Mouse (Mus musculus) MEL (cell line): ENCODE measurements around the gene Olfr1445.

Experiments used
- CHD2 ChIP-seq: IDR thresholded peaks from 2 replicates; pipeline ENCODE4 v1.6.1; 2011; ENCODE audit warnings: low read length, improper control_type of control experiment
- CTCF ChIP-seq, 3 experiments: IDR thresholded peaks in 2 of 3; conservative IDR thresholded peaks in 1 of 3; 2 replicates each; pipeline ENCODE4 v1.5.1; 2011 to 2012; ENCODE audit warnings: low read length in 3 of 3, low read depth in 2 of 3, mild to moderate bottlenecking in 2 of 3, improper control_type of control experiment in 1 of 3, inconsistent platforms in 1 of 3, mixed read lengths in 1 of 3, moderate library complexity in 1 of 3; ENCODE audit not compliant: control insufficient read depth in 1 of 3, insufficient read depth in 1 of 3, poor library complexity in 1 of 3, severe bottlenecking in 1 of 3
- EP300 ChIP-seq, 2 experiments: IDR thresholded peaks; 2 replicates each; pipeline ENCODE4 v1.6.1; 2011; ENCODE audit warnings: improper control_type of control experiment in 2 of 2, low read length in 2 of 2, low read depth in 1 of 2, mild to moderate bottlenecking in 1 of 2
- MAZ ChIP-seq: IDR thresholded peaks from 2 replicates; pipeline ENCODE4 v1.6.1; 2012; ENCODE audit warnings: low read depth, mild to moderate bottlenecking, inconsistent platforms, low read length, improper control_type of control experiment
- POLR2AphosphoS5 ChIP-seq: IDR thresholded peaks from 2 replicates; pipeline ENCODE4 v1.6.1; 2012; ENCODE audit warnings: low read depth, borderline replicate concordance, mild to moderate bottlenecking, inconsistent platforms, low read length, moderate library complexity, mixed read lengths
- SIN3A ChIP-seq: IDR thresholded peaks from 2 replicates; pipeline ENCODE4 v1.6.1; 2012; ENCODE audit warnings: low read length, improper control_type of control experiment, inconsistent platforms
- USF1 ChIP-seq: IDR thresholded peaks from 2 replicates; pipeline ENCODE4 v1.6.1; 2014; ENCODE audit warnings: low read depth, mild to moderate bottlenecking, inconsistent platforms, low read length, improper control_type of control experiment, moderate library complexity
- ZNF384 ChIP-seq: IDR thresholded peaks from 2 replicates; pipeline ENCODE4 v1.6.1; 2012; ENCODE audit warnings: low read depth, mild to moderate bottlenecking, inconsistent platforms, low read length, improper control_type of control experiment

GRCm38 (mm10) chr19:12893424-12893823 lies 9.8 kb downstream of the Olfr1445 start, which contains the start of gene Olfr1446:
- TF ChIP-seq CTCF (IDR thresholded peaks at IDR 0.05 in 2 of 3, conservative IDR thresholded peaks at IDR 0.05 in 1 of 3; ENCODE audit: control insufficient read depth in 1 of 3, insufficient read depth in 1 of 3, low read depth in 2 of 3, low read length in 3 of 3, poor library complexity in 1 of 3, severe bottlenecking in 1 of 3), result no peak
- no peak for TF ChIP-seq MAZ
- TF ChIP-seq USF1, result no peak
- no peak for TF ChIP-seq ZNF384
- TF ChIP-seq SIN3A, result no peak
- TF ChIP-seq CHD2, result no peak
- TF ChIP-seq POLR2AphosphoS5, result no peak
- TF ChIP-seq EP300 (IDR thresholded peaks at IDR 0.05; ENCODE audit: low read depth in 1 of 2, low read length in 2 of 2), result no peak
